Mouse (Mus musculus): ENCODE measurements around the gene Trim66.

- TF ChIP-seq POLR2A (IDR thresholded peaks at IDR 0.05; ENCODE audit: extremely low read depth, insufficient read depth, low read length) (no peak), CTCF (IDR thresholded peaks at IDR 0.05; ENCODE audit: extremely low read depth, insufficient read depth, low read length) (no peak)
Observed at GRCm38 (mm10) chr7:109470700-109471099, 37.2 kb downstream of the Trim66 start.
